In the genomic region with DNA sequence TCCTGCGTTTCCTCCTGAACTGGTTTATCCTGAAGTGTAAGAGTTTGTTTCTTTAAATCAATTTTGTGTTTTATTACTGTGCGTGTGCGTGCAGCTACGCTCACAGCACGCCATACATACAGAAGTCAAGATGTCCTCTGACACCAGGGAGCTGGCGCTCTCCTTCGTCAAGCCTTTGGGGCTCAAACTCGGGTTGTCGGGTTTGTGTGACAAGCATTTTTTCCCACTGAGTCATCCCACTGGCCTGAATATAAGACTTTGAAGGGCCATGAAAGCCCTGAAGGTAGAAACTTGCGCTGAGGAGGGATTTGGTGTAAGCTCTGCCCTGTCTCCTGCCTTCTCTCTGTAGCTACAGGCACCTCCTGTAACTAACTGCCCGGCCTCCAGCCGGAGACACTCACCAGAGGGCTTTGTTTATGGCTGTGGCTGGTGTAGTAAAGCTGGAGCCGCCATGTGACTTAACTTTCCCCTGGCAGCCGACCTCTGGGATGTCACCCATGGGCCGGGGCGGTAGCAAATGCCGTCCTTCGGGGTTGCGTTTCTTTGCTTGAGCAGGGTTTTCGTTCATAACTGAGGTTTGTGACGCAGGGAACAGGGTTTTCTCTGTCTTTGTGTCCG, we compare ENCODE assay signal across 9 mouse cellular contexts. TPM values are rescaled to one million over a fixed set of nuclear protein-coding genes. Genes with fewer than 3 reads are reported as not detected.
A peak's percentile ranks its signal among the peaks of the same experiment; 100 is the strongest.
DNase-seq lines count a peak whose midpoint lies in the region; ATAC-seq lines count a peak whose summit lies in the region.
"Had no signal": no experiment of that assay in that cellular context is flagged by ENCODE, and none has a peak within 500 bp of the region (broad histone marks: within the 10 kb centered on the region; RNA-seq: fewer than 3 reads in every experiment).

No protein-coding gene starts in this region.

- peak overlapping the region; percentile 50 for H3K4me2 ChIP-seq in heart, embryonic 13.5 days
- H3K4me2 ChIP-seq in limb, embryonic 15.5 days, result peak overlapping the region; percentile 22

- H3K36me3 ChIP-seq in heart, embryonic 13.5 days, result peaks cover 46% of the 10 kb centered on the region
- H3K36me3 ChIP-seq in limb, embryonic 15.5 days, result peaks cover 9% of the 10 kb centered on the region; the same call in 1 of the 2 replicates

- ATAC-seq in heart, embryonic 13.5 days (ENCODE audit: extremely low read depth, insufficient number of reproducible peaks, low FRiP score, low TSS enrichment), result no peak
- no peak for ATAC-seq in limb, embryonic 15.5 days (ENCODE audit: insufficient number of reproducible peaks, low FRiP score, low TSS enrichment, low read depth)
- ATAC-seq in megakaryocyte-erythroid progenitor cell, adult 5-6 weeks (replicated peaks; ENCODE audit: low FRiP score, low TSS enrichment, poor library complexity, severe bottlenecking), result no peak

- peak; percentile 68 for DNase-seq in adrenal gland, postnatal 14 days
- DNase-seq in adrenal gland, postnatal 4 days (ENCODE audit: low spot score in 2 of 2), result no peak
- DNase-seq in 416B (ENCODE audit: low read depth), result peak; percentile 41
- DNase-seq in ovary, postnatal 14 days (ENCODE audit: low spot score), result no peak
- DNase-seq in cerebellum, postnatal 36 days, result no peak

- H3K9ac ChIP-seq in heart, embryonic 13.5 days, result peak overlapping the region; percentile 63
- H3K9ac ChIP-seq in limb, embryonic 15.5 days, result 0 out of 2 replicates have a peak overlapping the region, but pooled peaks have one; percentile 7

- WGBS in heart, embryonic 13.5 days, result 50% methylated on average over 22 of the region's 22 CpGs
- WGBS in limb, embryonic 15.5 days, result 42% methylated on average over 22 of the region's 22 CpGs

- peaks cover 96% of the 10 kb centered on the region for H3K4me1 ChIP-seq in heart, embryonic 13.5 days
- H3K4me1 ChIP-seq in limb, embryonic 15.5 days, result peaks cover 88% of the 10 kb centered on the region

- no peaks in the 10 kb centered on the region for H3K27me3 ChIP-seq in heart, embryonic 13.5 days (replicated peaks)
- H3K27me3 ChIP-seq in limb, embryonic 15.5 days, result no peaks in the 10 kb centered on the region

- H3K27ac ChIP-seq in heart, embryonic 13.5 days (replicated peaks), result peak overlapping the region; percentile 95
- peak overlapping the region; percentile 87 for H3K27ac ChIP-seq in limb, embryonic 15.5 days

- no peaks in the 10 kb centered on the region for H3K9me3 ChIP-seq in heart, embryonic 13.5 days
- no peaks in the 10 kb centered on the region for H3K9me3 ChIP-seq in limb, embryonic 15.5 days

- H3K4me3 ChIP-seq in heart, embryonic 13.5 days, result no peak overlapping the region
- H3K4me3 ChIP-seq in limb, embryonic 15.5 days, result no peak overlapping the region

RNA-seq across cellular contexts. Expression of a gene that starts 30.7 kb away (rescaled TPM):
- total RNA-seq in adrenal gland, postnatal 14 days (2021), result 10.6 and 12.0 TPM in 2 replicates
- total RNA-seq in adrenal gland, postnatal 4 days (2021), result 1 to 10 TPM; 1.1 to 1.4 TPM
- polyA plus RNA-seq in heart, embryonic 13.5 days (2015; fragmentation: Nextera tagmentation; extraction: Ambion mirVana), result 1.1 and 1.6 TPM in 2 replicates
- polyA plus RNA-seq in limb, embryonic 15.5 days (2015; fragmentation: Nextera tagmentation; extraction: Ambion mirVana), result 1.9 and 2.7 TPM in 2 replicates
- total RNA-seq in megakaryocyte-erythroid progenitor cell, adult 5-6 weeks (2014; fragmentation: Nextera tagmentation), result not detected in 2 replicates
- not detected in 2 replicates for total RNA-seq in megakaryocyte-erythroid progenitor cell, adult 5-6 weeks (2017)
- total RNA-seq: layer of hippocampus, postnatal 10 days had no signal

RNA-seq across cellular contexts. Expression of a gene that starts 43.4 kb away (rescaled TPM):
- total RNA-seq in adrenal gland, postnatal 14 days (2021), result 132 and 137 TPM in 2 replicates
- 100 to 1,000 TPM; 180 to 182 TPM for total RNA-seq in adrenal gland, postnatal 4 days (2021)
- polyA plus RNA-seq in heart, embryonic 13.5 days (2015; fragmentation: Nextera tagmentation; extraction: Ambion mirVana), result 41.6 and 42.0 TPM in 2 replicates
- polyA plus RNA-seq in limb, embryonic 15.5 days (2015; fragmentation: Nextera tagmentation; extraction: Ambion mirVana), result 53.4 and 59.3 TPM in 2 replicates
- 16.1 and 24.1 TPM in 2 replicates for total RNA-seq in megakaryocyte-erythroid progenitor cell, adult 5-6 weeks (2014; fragmentation: Nextera tagmentation)
- total RNA-seq in megakaryocyte-erythroid progenitor cell, adult 5-6 weeks (2017), result 17.9 and 20.8 TPM in 2 replicates

RNA-seq across cellular contexts. Expression of a gene that starts 47.5 kb away (rescaled TPM):
- total RNA-seq in adrenal gland, postnatal 14 days (2021), result 15.2 and 15.8 TPM in 2 replicates
- total RNA-seq in adrenal gland, postnatal 4 days (2021), result 10 to 100 TPM; 16.2 to 20.9 TPM
- polyA plus RNA-seq in heart, embryonic 13.5 days (2015; fragmentation: Nextera tagmentation; extraction: Ambion mirVana), result 17.4 and 17.6 TPM in 2 replicates
- 13.5 and 14.3 TPM in 2 replicates for polyA plus RNA-seq in limb, embryonic 15.5 days (2015; fragmentation: Nextera tagmentation; extraction: Ambion mirVana)
- 11.3 TPM in 2 replicates for total RNA-seq in megakaryocyte-erythroid progenitor cell, adult 5-6 weeks (2014; fragmentation: Nextera tagmentation)
- total RNA-seq in megakaryocyte-erythroid progenitor cell, adult 5-6 weeks (2017), result 3.5 and 4.3 TPM in 2 replicates

Comparison
In these comparisons a context has a peak if more than half of its experiments do, and no peak if none do; other contexts are left out.
1. DNase-seq: peak in adrenal gland, postnatal 14 days (single experiment) and 416B (single experiment); none in adrenal gland, postnatal 4 days (0 of 2), ovary, postnatal 14 days (single experiment) and cerebellum, postnatal 36 days (0 of 2).